Mouse (Mus musculus) liver, adult 2 months (tissue): ENCODE results near the gene H2afj.

Source experiments
- CTCF ChIP-seq: fragments of 200-500 bp; IDR thresholded peaks from 2 replicates; pipeline ENCODE4 v1.5.1; 2011; ENCODE audit warnings: low read depth, low read length, control low read depth
- POLR2A ChIP-seq: fragments of 200-500 bp; IDR thresholded peaks from 2 replicates; pipeline ENCODE4 v1.6.1; 2011; ENCODE audit warnings: low read length, control low read depth; ENCODE audit not compliant: insufficient read depth; ENCODE audit errors: extremely low read depth

- no peak for TF ChIP-seq CTCF
- no peak for TF ChIP-seq POLR2A
Measured at GRCm38 (mm10) chr6:136782146-136782545, 25.9 kb upstream of the H2afj start.
